Mouse (Mus musculus) duodenum, adult 2 months (tissue): ENCODE measurements around the gene Cytip. TPM values are rescaled to one million over a fixed set of nuclear protein-coding genes. Genes with fewer than 3 reads are reported as not detected.

ENCODE experiments used
- polyA plus RNA-seq: library from polyadenylated mRNA; depleted of rRNA; stranded (reverse); fragments of >200 nt; gene quantifications from 2 replicates; pipeline ENCODE4 v1.2.3, GENCODE M21; 2012; ENCODE audit warnings: low replicate concordance; rRNA removed

Gene Cytip
- 3.3 and 14.8 TPM in 2 replicates for polyA plus RNA-seq

GRCm38 (mm10) chr2:58195346-58195745 lies at the start of gene Cytip:
TSS of gene Cytip (minus strand) at chr2:58195532.

Other genes starting within 250 kb of the Cytip start
- gene Galnt5, start 197.6 kb downstream of the Cytip start, polyA plus RNA-seq, result 0.24 and 0.65 TPM in 2 replicates
- gene Ermn, start 142.7 kb downstream of the Cytip start, polyA plus RNA-seq, result not detected in 2 replicates
- 0.20 TPM in 2 replicates for gene Acvr1c, start 162.4 kb upstream of the Cytip start, polyA plus RNA-seq